Mouse (Mus musculus) WW6 (cell line): ENCODE measurements around the gene Tenm2.

Experiments
- DNase-seq: peaks from one replicate; pipeline ENCODE4 v3.0.0-alpha.2; 2013; ENCODE audit warnings: low read depth, low spot score

The Tenm2 gene

DNA sequence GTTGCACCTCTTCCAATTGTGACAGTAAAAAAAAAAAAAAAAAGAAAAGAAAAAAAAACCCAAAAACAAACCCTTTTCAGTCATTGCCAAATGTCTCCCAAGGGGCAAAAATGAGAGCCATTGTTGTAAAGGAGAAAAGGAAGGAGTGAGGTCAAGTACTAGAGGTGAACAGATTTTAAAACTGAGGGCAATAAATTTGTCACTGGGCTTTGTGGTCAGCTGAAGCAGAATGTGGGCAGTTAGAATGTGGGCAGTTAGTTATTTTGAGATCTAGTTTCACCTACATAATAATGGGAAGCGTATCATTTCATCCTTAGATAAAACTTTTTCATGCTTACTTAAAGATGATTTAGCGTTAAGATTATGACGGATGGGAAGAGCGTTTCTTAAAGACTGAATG lies 1016.2 kb downstream of the Tenm2 start:
- DNase-seq: no peak

- no peak for DNase-seq
Observed at GRCm38 (mm10) chr11:36214589-36214988, 1021.2 kb downstream of the Tenm2 start.

DNA sequence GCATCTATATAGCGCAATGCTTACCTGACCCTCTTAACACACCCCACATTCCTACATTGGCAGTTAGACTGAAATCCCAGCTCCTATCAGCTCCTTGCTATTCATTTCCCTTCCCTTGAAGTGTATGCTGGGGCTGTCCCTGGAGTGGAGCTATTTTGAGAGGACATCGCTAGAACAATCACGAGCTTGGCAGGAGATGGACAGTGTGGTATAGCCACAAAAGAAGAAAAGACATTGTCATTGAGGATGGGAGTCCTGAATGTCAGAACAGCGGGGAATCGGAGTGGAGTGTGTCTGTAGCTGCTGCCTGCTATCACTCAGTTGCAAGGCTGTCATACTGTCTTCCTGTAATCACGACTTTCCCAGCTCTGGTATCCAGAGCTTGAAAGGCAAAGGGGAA lies 1031.4 kb downstream of the Tenm2 start:
- no peak for DNase-seq

DNA sequence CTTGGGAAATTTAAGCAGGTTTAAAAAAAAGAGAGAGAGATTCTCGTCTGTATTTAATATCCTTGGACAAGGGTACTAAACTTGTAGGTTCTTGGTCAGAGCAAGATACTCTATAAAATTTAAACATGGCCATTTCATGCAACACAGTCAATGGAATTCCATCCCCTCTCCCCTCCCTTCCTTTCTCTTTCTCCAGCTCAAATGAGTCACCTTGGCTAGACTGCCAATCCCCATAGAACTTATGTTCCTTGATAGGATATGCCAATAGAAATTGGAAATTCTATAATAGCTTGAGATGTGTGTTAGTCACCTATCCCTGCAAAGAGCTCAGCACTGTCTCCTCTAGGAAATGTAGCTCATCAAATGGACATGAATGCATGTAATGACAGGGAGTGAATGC lies 1031.9 kb downstream of the Tenm2 start:
- no peak for DNase-seq

DNA sequence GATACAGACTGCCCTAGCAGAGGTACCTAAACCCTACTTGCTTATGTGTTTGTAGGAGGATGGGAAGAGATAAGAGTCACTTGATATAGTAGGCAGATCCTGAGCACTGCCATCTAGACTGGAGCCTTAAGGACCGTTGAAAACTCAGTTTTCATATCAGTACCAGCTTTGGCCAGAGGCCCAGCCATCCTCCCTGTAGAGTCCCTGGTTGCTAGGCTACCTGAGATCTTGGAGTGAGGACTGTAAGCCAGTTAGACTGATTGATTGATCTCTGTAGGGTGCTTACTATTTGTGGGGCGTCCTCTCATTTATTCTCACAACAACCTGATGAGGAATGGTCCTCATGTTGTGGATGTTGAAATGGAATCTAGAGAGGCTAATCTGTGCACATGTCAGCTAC lies 1041.4 kb downstream of the Tenm2 start:
- no peak for DNase-seq

- DNase-seq: no peak
Observed at GRCm38 (mm10) chr11:36176106-36176505, 1059.7 kb downstream of the Tenm2 start.

DNA sequence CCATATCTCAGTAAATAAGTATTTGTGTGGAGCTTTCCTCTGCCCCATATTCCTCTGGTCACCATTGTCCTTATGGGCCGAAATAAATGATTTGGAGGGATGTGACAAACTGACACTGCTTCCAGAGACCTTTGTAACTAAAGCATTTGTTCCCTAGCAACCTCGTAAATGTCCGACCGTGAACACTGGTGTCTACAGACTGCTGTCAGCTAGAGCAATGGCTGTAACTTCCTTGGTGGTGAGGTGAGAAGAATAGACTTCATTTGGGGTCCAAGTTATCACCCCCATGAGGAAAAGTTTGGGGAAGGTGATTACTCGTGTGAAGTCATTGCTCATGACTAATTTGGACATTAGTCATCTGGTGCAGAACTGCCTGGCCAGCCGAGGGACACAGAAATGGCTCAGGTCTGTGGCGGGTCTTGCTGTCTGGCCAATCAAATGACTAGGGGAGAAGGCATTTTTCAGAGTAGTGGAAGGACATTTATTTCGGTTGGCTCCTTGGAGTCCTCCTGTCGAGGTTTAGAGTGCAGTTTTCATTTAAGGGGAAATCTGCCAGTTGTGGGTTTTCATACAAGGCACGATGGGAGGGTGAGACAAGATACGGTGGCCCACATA lies 1062.6 kb downstream of the Tenm2 start:
- no peak for DNase-seq

- DNase-seq: no peak
Observed at GRCm38 (mm10) chr11:36172520-36172919, 1063.2 kb downstream of the Tenm2 start.

DNA sequence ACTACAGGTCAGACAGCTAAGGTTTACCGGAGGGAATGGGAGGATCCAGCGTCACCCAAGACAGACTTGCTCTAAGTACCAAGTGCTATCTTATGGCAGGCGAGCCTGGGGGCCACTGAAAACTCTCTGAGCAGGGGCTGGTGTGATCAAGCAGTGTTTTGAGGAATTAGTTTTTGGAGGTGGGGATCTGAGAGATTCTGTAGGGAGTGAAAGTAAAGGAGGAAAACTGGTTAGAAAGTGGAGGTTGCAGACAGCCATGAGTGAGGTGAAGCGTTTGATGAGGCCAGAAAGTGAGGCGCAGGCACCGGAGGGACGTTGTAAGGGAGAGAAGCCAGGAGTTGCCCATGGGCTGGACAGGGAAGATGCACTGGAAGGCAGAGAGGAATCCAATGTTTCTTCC lies 1063.8 kb downstream of the Tenm2 start:
- DNase-seq: no peak

DNA sequence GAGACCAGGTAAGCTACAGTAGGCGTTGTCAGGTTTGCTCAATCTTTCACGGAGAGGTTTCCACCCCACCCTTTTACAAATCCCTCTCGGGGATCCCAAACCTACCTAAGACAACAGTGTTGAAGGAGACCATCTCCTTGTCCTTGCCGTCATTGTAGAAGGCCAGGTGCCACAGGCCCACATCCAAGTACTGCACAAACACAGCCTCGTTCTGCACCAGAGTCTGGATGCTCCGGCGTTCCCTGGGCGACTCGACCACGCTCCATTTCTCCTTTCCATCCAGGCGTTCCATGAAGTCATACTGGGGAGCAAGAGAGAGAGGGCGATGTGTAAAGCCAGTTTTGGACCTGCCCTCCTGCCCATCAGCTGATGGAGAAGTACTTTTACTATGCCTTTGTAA lies 1064.5 kb downstream of the Tenm2 start:
- DNase-seq: no peak

- DNase-seq: no peak
Observed at GRCm38 (mm10) chr11:36169738-36170137, 1066.0 kb downstream of the Tenm2 start.

DNA sequence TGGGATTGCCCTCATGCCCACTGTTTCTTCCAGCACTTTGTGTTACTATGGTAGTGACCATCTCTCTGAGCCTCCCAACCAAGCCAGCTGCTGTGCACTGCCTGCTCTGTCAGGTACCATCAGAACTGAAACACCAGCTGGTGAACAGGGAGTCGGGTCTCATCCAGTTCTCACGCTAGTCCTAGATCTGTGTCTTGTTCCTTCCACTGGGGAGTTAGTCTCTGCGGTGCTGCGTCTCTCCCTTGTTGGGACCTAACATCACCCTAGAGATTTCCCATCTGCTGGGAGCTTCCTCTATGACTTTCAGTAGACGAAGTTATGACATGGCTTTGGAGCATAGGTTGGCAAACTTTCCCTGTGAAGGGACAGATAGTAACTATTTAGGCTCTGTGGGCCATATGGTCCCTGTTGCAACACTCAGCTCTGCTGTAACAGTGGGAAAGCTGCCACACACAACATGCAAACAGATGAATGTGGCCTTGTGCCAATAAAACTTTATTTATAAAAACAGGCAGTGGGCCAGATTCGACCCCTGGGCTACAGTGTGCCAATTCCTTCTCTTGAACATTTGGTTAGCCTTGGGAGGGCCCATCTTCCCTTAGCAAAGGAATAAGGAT lies 1066.7 kb downstream of the Tenm2 start:
- DNase-seq: no peak

DNA sequence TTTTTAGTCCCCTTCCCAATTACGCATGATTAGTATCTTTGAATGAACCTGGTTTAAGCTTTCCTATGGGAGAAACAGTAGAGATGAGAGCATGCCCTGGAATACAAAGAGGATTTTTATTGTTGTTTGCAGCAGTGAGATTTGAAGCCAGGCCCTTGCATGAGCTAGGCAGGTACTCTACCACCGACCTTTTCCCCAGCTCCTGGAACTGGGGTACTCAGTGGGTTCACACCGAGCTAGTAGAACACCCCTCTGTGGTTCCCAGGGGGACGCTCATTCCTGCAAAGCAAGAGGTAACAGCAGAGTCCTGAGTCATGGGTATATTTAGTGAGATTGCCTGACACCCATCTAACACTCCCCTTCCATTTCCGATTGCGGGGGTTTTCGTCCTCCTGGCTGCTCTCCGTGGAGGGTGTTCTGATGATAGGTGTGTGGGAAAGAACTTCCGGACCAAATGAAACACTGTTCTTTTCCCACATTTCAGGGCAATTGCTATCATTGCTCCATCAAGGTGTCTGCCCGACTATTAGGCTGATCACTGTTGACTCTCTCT lies 1067.9 kb downstream of the Tenm2 start:
- DNase-seq: no peak

- DNase-seq: no peak
Observed at GRCm38 (mm10) chr11:36163580-36163979, 1072.2 kb downstream of the Tenm2 start.

DNA sequence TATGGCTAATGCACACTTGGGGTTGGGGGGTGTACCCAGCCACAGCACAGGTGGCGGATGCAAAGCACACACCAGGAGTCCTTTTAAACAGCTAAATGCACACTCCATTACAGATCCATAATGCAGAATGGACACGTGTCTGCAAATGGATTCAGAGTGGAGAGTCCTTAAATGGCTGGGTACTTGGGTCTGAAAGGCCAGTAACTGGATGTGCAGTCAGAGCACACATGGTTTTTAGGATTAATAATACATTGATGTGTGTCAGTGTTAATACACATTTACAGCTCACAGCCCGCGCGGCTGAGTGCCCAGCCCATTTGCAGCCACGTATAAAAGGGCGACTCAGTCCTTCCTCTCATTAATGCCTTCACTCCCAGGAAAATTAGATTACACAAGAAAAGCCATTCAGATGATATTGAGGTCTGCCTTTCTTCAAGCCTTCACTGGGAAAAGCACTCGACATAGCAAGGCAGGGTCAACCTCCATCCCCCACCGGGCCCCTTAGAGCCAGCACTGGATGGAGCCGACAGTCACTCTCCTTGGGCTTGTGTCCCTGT lies 1073.9 kb downstream of the Tenm2 start:
- DNase-seq: no peak

GRCm38 (mm10) chr11:36153450-36153849 lies 1082.3 kb downstream of the Tenm2 start:
- no peak for DNase-seq

- DNase-seq: no peak
Observed at GRCm38 (mm10) chr11:36153011-36153410, 1082.8 kb downstream of the Tenm2 start.

GRCm38 (mm10) chr11:36152226-36152625 lies 1083.5 kb downstream of the Tenm2 start:
- no peak for DNase-seq

DNA sequence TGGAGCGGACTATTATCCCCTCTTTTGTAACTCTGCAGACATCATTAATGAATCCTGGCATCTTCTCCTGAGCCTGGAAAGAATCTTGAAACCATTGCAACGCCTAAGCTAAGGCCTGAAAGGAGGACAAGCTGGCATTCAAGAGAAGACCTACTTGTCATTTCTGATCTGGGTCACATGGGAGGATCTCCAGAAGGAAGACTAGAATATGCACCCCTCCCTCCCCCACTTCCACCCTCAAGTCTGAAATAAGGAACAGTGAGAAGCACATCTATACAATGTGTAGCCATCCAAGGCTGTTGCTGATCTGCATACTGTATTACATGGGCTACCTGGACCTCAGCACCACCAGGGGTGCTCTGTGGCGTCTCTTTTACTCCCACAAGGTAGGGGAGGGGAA lies 1086.7 kb downstream of the Tenm2 start:
- no peak for DNase-seq

- no peak for DNase-seq
Observed at GRCm38 (mm10) chr11:36145057-36145456, 1090.7 kb downstream of the Tenm2 start.

GRCm38 (mm10) chr11:36140411-36140810 lies 1095.4 kb downstream of the Tenm2 start:
- no peak for DNase-seq

DNA sequence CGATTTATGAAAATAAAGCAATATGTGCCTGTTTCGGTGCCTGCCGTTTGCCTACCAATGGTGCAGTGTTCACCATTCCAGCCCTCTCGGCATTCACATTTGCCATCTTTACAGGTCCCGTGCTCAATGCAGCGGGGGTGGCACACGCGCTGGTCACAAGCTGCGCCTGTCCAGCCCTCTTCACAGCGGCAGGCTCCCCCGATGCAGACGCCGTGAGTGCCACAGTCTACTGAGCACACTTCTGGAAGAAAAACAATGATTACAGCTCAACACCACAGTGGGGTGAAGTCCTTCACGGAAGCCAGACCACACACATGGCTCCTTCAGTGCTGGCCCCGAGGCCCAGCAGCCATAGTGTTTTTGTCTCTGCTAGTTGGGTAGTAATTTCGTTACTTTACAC lies 1096.2 kb downstream of the Tenm2 start:
- DNase-seq: no peak

DNA sequence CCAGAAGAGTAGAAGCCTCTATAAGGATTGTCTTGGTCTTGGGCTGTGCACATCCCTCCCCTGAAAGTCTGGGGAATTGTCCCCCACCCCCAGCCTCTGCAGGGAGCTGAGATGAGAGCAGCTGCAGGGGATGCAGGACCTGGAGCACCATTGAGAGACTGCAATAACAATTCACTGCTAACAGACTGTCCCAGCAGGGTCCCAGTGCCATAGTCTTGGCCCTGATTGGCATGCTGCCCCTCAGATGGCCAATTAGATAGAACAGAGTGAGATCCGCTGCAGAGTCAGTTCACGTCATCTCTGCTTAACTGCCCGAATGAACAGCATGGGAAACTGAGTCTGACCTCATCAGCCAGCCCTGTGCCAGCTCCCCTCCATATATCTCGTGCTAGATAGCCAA lies 1097.9 kb downstream of the Tenm2 start:
- no peak for DNase-seq
